Mouse (Mus musculus) monocyte, adult 2 months (primary cell): ENCODE data around the gene Hoxb1.

Experiments used
- DNase-seq, 2 experiments: peaks; one replicate each; pipeline ENCODE4 v3.0.0; 2022; ENCODE audit warnings: low spot score in 2 of 2, low read depth in 1 of 2

Hoxb1 gene

GRCm38 (mm10) chr11:96348988-96349387, 16.6 kb upstream of the Hoxb1 start:
- no peak for DNase-seq

GRCm38 (mm10) chr11:96349491-96350340, 15.8 kb upstream of the Hoxb1 start:
- DNase-seq = no peak

GRCm38 (mm10) chr11:96350341-96350624, 15.3 kb upstream of the Hoxb1 start, which contains the start of gene Hoxb2:
Hoxb2 (plus strand) TSS chr11:96350525.
- DNase-seq = no peak

- DNase-seq = no peak
These were observed 14.8 kb upstream of the Hoxb1 start for GRCm38 (mm10) chr11:96350791-96351190.

- DNase-seq = no peak
These were observed 14.2 kb upstream of the Hoxb1 start for GRCm38 (mm10) chr11:96351312-96351711.

- no peak for DNase-seq
These were observed 13.7 kb upstream of the Hoxb1 start for GRCm38 (mm10) chr11:96351831-96352230.

- DNase-seq = no peak
These were observed 12.6 kb upstream of the Hoxb1 start for GRCm38 (mm10) chr11:96352691-96353521.

GRCm38 (mm10) chr11:96353522-96353841, 12.1 kb upstream of the Hoxb1 start:
- no peak for DNase-seq

GRCm38 (mm10) chr11:96353939-96354338, 11.6 kb upstream of the Hoxb1 start:
- no peak for DNase-seq

GRCm38 (mm10) chr11:96354376-96354775, 11.2 kb upstream of the Hoxb1 start:
- no peak for DNase-seq

- DNase-seq = no peak
These were observed 10.7 kb upstream of the Hoxb1 start for GRCm38 (mm10) chr11:96354801-96355311.

GRCm38 (mm10) chr11:96363807-96364206, 1.7 kb upstream of the Hoxb1 start:
- DNase-seq = no peak

GRCm38 (mm10) chr11:96366092-96367041, 815 bp downstream of the Hoxb1 start:
- DNase-seq = no peak

- no peak for DNase-seq
These were observed 1.6 kb downstream of the Hoxb1 start for GRCm38 (mm10) chr11:96367141-96367540.

- no peak for DNase-seq
These were observed 3.1 kb downstream of the Hoxb1 start for GRCm38 (mm10) chr11:96368686-96369085.

GRCm38 (mm10) chr11:96369140-96369539, 3.6 kb downstream of the Hoxb1 start:
- no peak for DNase-seq

- no peak for DNase-seq
These were observed 6.2 kb downstream of the Hoxb1 start for GRCm38 (mm10) chr11:96371726-96372125.

GRCm38 (mm10) chr11:96372519-96372918, 7.0 kb downstream of the Hoxb1 start:
- DNase-seq = no peak

- no peak for DNase-seq
These were observed 9.3 kb downstream of the Hoxb1 start for GRCm38 (mm10) chr11:96374810-96375209.

- DNase-seq = no peak
These were observed 17.8 kb downstream of the Hoxb1 start for GRCm38 (mm10) chr11:96383381-96383780.

- no peak for DNase-seq
These were observed 22.1 kb downstream of the Hoxb1 start for GRCm38 (mm10) chr11:96387635-96388034.
